Mouse (Mus musculus): ENCODE results near the gene Ammecr1.

- peak; percentile 46 for TF ChIP-seq CTCF (IDR thresholded peaks at IDR 0.05; ENCODE audit: low read depth)
- TF ChIP-seq EP300 (optimal IDR thresholded peaks at IDR 0.05), result no peak
These were observed 138.9 kb downstream of the Ammecr1 start for GRCm38 (mm10) chrX:142827644-142828043.
